Mouse (Mus musculus): ENCODE measurements at regions not wholly inside any gene's neighbourhood (a gene's known extent, or its start where the extent isn't known, plus 50 kb on each side); places are given as distances from the start of the nearest gene placed in this dataset.

- DNase-seq = no peak
Observed at GRCm38 (mm10) chr2:30525295-30525694, 51.3 kb upstream of the Ier5l start.

DNA sequence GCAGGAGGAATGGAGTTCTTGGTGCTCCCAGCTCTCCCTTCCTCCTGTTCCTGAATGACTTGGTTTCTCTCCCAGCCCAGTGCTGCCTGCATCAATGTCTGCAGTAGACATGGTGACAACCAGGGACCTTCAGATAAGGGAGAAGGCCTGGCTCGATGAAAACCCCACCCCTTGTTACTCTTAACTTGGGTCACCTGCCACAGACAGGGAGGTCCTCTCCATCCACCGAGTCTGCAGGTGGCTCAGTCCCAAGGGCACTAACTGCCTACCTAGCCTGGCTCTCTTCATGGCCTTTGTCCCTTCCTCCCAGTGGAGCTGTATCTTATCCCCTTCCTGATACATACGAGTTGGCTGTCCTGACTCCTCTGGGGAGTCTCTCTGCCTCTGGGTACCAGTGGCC lies 51.8 kb upstream of the Ier5l start:
- DNase-seq = no peak

DNA sequence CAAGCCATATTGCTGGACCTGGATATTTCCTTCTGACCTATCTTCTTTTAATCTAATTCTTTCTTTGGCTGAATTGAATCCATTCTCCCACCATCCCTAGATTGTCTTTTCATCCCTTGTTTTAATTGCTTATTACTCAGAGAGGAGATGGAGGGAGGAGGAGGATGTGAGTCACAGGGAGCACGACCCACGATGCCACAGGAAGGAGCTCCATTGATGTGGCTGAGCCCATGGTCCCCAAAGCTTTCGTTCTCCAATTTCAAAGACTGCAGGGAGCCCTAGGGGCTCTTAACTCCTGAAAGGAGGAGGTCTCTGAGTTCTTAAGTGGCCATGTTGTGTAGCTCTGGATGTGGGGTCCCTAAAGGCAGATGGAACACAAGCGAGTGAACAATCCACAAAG lies 53.5 kb upstream of the Ier5l start:
- DNase-seq = peak; percentile 30

DNA sequence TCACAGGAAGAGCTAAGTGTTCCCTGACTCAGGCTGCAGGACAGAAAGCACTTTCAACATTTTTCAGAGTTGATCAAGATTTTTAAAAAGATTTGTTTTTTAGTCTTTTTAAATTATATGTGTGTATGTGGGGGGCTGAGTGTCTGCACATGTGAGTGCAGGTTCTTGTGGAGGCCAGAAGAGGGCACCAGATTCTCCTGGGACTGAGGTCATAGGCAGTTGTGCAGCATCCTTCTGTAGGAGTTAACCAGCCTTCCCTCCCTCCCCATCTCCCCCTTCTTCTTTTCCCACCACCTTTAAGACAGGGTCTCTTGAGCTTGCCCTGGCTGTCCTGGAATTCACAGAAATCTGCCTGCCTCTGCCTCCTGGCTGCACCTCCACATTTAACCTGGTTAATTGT lies 58.9 kb upstream of the Ier5l start:
- no peak for DNase-seq

DNA sequence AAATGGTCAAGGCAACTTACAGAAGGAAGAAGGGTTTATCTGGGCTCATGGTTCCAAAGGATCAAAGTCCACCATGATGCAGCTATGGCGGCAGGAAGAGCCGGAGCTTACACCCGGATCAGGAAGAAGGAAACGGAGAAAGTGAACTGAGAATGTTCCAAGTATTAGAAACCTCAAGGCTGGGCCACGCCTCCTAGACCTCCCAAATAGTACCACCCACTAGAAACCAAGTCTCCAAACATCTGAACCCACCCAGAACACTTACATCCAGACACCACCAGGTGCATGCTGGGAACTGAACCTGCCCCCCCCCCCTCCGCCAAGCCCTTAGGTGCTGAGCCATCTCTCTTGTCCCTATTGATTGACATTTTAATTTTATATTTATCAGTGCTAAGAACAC lies 59.3 kb upstream of the Ier5l start:
- no peak for DNase-seq

- DNase-seq = peak; percentile 15
Observed at GRCm38 (mm10) chr2:30534485-30534884, 60.4 kb upstream of the Cstad start.

- no peak for DNase-seq
Observed at GRCm38 (mm10) chr2:30539305-30539704, 55.5 kb upstream of the Cstad start.

DNA sequence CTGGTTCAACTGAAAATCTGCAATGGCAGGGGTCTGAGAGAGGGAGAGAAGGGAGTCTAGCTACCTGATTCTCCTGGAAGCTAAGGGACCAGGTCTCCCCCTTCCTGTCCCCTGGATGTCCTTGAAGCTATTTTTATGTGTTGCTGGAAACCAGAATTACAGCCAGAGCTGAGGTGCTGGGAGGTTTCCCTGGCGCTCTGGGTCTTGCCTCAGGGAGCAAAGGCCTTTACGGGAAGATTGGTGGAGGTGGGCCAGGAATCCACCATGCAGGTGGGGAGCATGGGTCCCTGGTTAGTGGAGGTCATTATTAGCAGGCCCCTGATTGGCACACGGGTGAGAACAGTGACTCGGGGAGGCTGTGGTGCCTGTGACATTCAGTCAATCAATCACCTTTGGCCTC lies 53.3 kb upstream of the Cstad start:
- no peak for DNase-seq

DNA sequence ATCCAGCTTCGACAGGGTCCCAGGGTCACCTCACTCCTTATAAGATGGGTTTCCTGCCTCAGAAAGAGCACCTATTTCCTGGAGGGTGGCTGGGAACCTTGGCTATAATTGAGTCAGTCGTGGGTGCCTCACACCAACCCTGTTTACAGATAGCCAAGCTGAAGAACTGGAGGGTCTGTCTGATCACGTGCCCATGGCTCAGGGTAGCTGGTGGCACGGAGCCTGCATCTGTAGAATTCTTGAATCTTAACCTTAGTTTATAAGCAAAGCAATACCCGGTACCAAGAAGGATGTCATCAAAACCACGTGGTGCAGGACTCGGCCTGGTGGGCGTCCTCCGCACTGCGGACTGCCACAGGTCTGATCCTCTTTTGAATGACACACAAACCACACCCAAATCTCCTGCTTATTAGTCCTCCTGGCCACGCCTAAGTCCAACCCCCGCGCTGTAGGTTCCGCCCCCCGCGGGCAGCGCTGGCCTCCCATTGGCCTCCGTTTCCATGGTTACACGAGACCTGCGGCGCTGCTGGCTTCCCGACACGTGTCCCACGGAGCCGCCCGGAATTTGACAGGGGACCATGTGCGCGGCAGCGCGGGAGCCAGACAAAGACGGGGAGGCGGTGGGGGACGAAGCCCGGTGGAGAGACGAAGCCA lies 49.9 kb upstream of the Cstad start:
- DNase-seq = peak; percentile 60
